Mouse (Mus musculus): Measurements from ENCODE around the gene 1700008O03Rik.
A peak's percentile ranks its signal among the peaks of the same experiment; 100 is the strongest.

1700008O03Rik gene

DNA sequence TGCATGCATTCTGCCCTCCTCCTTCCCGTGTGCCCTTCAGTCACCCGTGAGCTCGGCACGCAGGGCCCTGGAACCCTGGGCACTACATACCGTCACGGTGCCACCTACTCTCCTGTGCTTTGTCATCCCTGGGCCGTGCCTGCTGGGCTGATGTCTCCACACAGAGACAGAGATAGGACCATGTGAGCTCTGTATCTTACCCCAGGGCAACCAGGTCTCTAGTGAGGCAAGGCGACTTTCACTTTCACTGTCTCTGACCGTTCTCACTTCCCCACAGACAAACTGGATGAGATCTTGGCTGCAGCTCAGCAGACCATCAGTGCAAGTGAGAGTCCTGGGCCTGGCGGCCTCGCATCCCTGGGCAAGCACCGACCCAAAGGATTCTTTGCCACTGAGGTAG is 41.0 kb downstream of the 1700008O03Rik start:
- DNase-seq (ENCODE audit: low spot score): no peak

DNA sequence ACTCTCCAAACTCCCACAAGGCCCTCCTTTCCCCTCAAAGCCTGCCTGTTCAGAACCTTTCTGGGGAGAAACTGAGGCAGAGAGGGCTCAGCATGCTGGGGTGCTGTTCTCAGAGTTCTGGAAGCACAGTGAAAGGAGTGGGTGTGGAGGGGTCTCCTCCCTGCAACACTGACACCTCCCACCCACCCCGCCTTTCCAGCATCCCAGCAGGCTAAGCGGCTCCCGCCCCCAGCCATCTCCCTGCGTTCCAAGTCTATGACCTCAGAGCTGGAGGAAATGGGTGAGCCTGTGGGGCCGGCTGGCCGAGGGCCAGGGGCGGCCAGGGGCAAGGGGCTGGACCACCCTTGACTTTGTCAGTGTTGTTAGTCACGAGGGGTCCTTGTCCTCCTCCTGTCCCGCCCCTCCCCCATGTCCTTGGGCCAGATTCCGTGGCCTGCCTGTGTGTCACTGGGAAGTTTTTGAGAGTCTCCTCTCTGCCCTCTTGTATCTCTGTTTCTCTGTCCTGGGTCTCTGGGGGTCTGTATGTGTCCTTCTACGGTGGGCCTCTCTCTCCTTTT is 42.1 kb downstream of the 1700008O03Rik start:
- DNase-seq (ENCODE audit: low spot score): no peak

- no peak for DNase-seq (ENCODE audit: low spot score)
Measured at GRCm38 (mm10) chr7:44341714-44342113, 43.9 kb downstream of the 1700008O03Rik start.

GRCm38 (mm10) chr7:44341119-44341518 is 44.5 kb downstream of the 1700008O03Rik start:
- DNase-seq (ENCODE audit: low spot score): no peak

- no peak for DNase-seq (ENCODE audit: low spot score)
Measured at GRCm38 (mm10) chr7:44340226-44340625, 45.4 kb downstream of the 1700008O03Rik start.

DNA sequence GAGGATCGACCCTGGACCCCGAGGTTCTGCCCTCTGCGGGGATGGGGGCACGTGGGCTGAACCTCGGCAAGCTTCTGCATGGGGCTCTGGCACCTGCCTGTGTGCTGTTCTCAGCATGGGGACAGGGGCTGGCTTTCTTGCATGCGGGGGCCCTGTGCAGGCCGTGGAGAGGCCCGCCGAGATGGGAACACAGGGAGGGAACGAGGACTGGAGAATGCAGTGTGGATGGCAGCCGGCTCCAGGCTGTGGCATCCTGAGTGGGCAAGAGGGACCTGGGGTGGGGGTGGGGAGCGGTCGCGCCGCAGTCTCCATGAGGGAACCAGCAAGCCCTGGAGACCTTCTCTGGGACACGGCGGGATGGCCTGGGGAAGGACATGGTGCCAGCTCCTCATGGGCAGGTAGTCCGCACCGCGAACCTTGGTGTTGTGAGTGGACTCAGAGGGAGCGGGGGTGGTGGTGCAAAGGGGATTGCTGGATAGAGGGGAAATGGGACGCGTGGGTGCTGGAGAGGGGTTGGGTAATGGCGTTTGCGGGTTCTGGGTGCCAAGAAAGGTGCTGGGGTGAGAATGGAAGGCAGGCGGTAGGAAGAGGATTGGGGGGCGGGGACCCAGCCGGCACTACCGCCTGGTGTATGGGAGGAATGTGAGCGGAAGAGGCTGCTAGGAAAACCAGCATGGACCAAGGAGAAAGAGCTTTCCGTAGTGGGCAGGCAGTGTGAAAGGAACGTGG is 48.3 kb downstream of the 1700008O03Rik start:
- no peak for DNase-seq (ENCODE audit: low spot score)

- no peak for DNase-seq (ENCODE audit: low spot score)
Measured at GRCm38 (mm10) chr7:44336046-44337021, 49.3 kb downstream of the 1700008O03Rik start.

DNA sequence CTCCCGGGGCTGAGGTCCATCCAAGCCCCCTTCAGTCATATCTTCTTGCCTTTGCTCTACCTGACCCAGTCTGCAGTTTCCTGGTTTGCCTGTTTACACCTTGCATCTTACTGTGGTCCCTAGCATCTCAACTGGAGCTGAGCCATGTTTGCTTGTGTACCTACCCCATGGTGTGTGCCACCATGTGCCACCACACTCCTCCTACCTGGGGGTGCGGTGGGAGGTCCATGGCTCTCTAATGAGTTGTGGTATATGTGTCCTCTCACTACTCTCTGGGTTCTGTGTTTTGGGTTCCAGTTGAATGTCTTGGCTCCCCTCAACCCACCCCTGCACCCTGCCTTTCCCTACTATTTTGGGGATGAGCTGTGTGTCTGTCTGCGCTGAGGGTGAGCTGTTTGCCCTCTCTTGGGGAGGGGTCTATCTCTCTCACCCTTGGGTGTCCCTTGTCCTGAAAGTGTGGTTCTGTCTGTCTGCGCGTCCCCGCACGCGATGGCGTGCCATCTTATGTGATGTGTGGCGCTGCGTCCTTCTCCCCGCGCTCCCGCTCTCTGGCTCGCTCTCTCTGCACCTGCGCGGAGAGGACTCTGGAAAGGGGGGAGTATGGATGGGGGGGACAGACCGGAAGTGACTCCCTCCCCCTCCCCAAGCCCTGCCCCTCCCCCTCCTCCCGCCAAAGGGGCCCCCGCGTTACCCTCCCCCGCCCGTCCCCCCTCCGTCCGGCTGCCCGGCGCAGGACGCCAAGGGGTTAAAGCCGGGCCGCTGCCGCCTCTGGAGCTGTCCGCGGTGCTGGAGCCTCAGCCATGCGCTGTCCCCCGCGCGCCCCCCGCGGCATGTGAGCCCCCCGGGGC is 50.4 kb downstream of the 1700008O03Rik start:
- DNase-seq (ENCODE audit: low spot score): peak; percentile 64

DNA sequence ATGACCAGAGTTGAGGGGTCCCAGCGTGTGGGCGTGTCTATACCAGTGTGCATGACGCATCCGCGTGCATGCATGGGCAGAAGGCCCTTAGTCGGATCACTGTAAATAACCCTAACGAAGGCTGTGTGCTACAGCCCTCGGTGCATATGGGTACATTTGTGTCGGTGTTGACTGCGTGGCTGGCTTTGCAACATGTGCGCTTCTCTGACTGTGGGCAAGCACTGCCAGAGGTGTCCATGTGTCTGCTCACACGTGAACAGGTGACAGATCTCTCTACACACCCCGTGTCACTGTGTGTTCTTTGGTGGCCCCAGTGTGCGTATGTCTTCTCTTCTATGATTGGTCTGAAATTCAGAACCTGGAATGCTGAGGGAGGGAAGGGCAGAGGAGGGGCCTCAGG is 51.5 kb downstream of the 1700008O03Rik start:
- DNase-seq (ENCODE audit: low spot score): no peak

DNA sequence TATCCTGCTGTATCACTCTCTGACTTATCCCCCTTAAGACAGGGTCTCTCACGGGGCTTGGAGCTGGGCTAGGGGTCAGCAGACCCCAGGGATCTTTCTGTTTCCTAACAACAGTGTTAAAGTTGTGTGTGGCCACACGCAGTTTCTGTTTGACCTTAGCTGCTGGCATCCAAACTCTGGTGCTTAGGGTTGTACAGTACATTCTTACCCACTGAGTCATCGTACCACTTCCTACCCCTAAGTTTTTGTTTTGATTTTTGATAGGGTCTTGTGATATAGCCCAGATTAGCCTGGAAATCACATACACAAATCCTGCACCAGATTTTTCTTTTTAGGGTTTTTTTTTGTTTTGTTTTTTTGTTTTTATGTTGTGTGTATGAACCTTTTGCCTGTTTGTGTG is 53.3 kb downstream of the 1700008O03Rik start:
- no peak for DNase-seq (ENCODE audit: low spot score)

GRCm38 (mm10) chr7:44326614-44327013 is 59.0 kb downstream of the 1700008O03Rik start:
- no peak for DNase-seq (ENCODE audit: low spot score)

- DNase-seq (ENCODE audit: low spot score): no peak
Measured at GRCm38 (mm10) chr7:44322290-44322689, 63.3 kb downstream of the 1700008O03Rik start.

- no peak for DNase-seq (ENCODE audit: low spot score)
Measured at GRCm38 (mm10) chr7:44320886-44321285, 64.7 kb downstream of the 1700008O03Rik start.

GRCm38 (mm10) chr7:44317913-44318312 is 67.7 kb downstream of the 1700008O03Rik start:
- peak; percentile 46 for DNase-seq (ENCODE audit: low spot score)

DNA sequence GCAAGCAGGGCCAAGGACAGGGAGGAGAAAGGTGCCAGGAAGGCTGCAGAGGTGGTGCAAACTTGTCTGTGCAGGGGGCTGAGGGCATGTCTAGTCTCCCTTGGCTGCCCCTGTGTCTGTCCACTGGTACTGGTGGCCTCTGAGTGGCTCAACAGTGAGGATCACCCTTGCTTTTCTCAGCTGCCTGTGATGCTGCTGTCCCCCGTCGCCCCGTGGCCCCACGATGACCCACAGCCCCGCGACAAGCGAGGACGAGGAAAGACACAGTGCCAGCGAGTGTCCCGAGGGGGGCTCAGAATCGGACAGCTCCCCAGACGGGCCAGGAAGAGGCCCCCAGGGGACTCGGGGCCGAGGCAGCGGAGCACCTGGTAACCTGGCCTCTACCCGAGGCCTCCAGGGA is 73.1 kb downstream of the 1700008O03Rik start:
- DNase-seq (ENCODE audit: low spot score): no peak

DNA sequence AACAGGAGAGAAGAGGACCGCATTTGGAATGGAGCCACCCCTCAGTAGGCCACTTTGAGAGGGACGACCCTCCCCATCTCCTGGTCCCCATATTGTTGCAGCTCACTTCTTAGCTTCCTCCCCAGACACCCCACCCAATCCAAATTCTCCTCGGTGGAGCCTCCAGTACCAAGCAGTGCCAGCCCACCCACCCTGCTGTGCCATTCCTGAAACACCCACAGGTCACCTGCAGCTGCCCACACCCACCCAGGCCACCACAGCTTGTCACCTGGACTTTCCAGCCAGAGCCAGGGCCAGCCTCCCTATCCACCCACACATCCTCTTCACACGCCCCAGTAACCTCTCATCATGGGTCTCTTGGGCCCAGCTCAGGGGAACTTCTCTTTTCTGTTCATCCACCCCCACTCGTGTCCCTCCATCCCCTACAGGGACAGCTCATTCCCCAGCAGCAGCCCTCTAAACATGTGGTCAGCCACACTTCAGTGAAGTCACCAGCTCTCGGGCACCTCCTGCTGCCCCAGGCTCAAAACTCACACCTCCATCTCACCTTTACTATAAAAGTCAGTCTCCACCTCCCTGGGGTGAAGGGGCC is 73.8 kb downstream of the 1700008O03Rik start:
- no peak for DNase-seq (ENCODE audit: low spot score)

GRCm38 (mm10) chr7:44310878-44311712 is 74.5 kb downstream of the 1700008O03Rik start:
- peak; percentile 65 for DNase-seq (ENCODE audit: low spot score)

DNA sequence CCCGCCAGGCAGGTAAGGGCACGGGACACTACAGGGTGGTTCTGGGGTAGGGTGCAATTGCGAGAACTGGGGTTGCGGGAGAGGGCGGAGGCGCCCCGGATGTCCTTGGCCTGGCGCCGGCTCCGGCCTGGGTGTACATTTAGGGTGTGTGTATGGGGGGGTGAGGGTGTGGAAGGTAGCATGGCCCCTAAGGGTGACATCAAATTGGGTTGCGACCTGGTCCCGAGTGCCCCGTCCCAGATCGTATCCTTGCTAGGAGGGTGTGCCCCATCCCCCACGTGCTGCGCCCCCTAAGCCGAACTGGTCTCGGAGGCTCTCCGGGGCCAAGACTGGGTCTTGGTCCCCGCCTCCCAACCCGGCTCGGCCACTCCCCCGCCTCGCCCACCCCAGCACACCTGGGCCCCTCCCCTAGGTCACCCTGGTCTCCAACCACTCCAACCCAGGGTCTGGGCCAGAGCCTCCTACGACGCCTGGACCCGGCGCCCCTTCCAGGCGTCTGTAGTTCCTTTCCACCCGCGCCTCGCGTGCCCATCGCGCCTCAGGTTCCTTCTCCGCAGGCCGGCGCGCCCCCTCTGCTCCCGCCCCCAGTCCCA is 75.2 kb downstream of the 1700008O03Rik start:
- peak; percentile 37 for DNase-seq (ENCODE audit: low spot score)
